Mouse (Mus musculus): ENCODE data around the gene Tdpoz2.

- TF ChIP-seq CEBPB (IDR thresholded peaks at IDR 0.05; ENCODE audit: low read depth), result no peak
- no peak for TF ChIP-seq CTCF (IDR thresholded peaks at IDR 0.05; ENCODE audit: control insufficient read depth, insufficient read depth, insufficient read length)
- no peak for TF ChIP-seq MYOD1 (IDR thresholded peaks at IDR 0.05; ENCODE audit: control insufficient read depth, insufficient read length, low read depth)
- no peak for TF ChIP-seq FOSL1 (IDR thresholded peaks at IDR 0.05; ENCODE audit: insufficient read depth, low read length, poor library complexity, severe bottlenecking)
Measured at GRCm38 (mm10) chr3:93654260-93654659, 1.8 kb upstream of the Tdpoz2 start.
